Mouse (Mus musculus) heart, postnatal 36 days (tissue): ENCODE data around the gene 4930579F01Rik. TPM values are rescaled to one million over a fixed set of nuclear protein-coding genes. Genes with fewer than 3 reads are reported as not detected.
A peak's percentile ranks its signal among the peaks of the same experiment; 100 is the strongest.

Experiments used
- DNase-seq, 2 experiments: peaks; one replicate each; pipeline ENCODE4 v3.0.0; 2021 to 2022
- intact Hi-C: fragments of 180-260 bp; cut with DNase I; formaldehyde crosslinking; loops from one replicate; pipeline ENCODE4 v1.15.1; 2025
- total RNA-seq, 2 experiments: library from RNA; stranded (reverse); gene quantifications; 2 replicates each; pipeline ENCODE4 v1.2.3; 2021

Gene 4930579F01Rik
- total RNA-seq, 2 experiments from 2014 or later = not detected

DNA sequence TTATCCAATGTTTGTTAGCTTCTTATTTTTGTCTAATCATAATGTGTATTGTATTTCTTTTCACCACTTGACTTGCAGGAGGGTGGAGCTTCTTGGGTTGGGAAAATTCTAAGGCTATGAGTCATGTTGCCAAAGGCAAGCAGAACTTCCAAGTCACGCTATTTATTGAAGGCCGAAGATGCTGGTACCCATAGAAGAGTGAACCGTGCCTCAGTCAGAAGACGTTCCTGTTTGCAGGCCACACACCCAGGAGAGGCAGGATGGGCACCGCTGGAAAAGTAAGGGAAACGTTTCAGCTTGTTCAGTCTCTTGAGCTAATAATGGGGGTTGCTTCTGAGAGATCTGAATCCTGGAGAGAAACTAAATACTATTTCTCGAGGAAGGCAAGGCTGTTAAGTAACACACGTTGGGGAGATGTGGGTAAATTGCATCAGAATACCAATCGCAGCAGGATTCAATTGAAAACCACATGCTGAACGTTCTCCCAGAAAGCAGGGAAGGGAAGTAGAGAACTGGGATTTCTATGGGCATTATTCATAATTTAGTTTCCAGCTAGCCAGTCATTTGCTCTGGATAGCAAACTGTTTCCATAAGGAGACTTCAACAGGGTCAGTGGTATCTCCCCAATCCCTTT, 24.1 kb upstream of the 4930579F01Rik start, which contains the start of gene Adh7:
Gene Adh7, plus strand, starts transcription at position 130 of the 634 bp plus-strand sequence.
- DNase-seq = no peak
- intact Hi-C loops = no loop called here

DNA sequence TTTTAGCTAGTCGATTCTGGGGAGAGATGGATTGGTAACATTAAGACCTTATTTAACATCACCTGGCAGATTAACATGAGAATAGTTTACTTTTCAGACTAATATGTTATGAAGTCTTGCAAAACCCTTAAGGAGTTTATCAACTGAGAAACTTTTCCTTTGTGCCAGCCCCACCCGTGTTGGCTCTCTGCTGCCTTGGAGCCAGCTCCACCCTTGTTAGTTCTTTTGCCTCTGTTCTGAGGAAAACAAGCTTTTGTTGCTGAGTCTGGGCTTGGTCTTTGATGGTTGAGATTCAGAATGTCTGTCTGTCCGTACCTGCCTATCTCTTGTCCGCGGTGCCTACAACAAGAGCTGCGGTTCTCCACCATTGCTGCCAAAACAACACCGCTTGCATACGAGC, 22.5 kb upstream of the 4930579F01Rik start:
- DNase-seq = no peak
- intact Hi-C loops = no loop called here

GRCm38 (mm10) chr3:138215395-138215989, 21.9 kb upstream of the 4930579F01Rik start:
- no peak for DNase-seq
- intact Hi-C loops = no loop called here

GRCm38 (mm10) chr3:138212431-138212951, 18.9 kb upstream of the 4930579F01Rik start:
- no peak for DNase-seq
- intact Hi-C loops = no loop called here

DNA sequence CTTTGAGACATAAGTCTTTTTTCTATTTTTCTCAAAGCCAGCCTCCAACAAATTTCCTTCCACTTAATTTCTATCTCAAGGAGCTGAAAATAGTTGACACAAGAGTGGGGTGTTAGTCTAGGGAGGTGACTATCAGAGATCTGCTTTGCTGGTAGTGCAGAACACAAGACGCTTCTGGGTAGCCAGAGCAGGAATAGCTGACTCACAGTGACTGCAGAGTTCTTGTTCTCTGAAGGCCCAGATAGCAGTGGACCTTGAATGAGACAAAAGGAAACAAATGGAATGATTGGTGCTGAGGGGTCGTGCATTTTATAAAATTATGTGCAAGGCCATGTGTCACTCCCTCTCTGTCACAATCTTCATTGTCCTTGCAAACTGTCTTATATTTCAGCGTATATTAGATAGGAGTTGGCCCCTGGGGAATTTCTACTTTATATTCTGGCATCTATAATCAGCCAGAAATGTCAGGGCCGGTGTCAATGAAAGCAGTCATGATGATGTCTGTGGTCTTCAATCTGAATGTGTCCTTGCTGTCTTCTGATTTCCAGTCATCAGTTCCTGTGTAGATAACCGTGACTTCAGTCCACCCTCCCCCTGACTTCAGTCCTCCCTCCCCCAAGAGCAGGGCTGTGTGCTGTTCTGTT, 16.9 kb upstream of the 4930579F01Rik start:
- intact Hi-C loops = no loop called here

DNA sequence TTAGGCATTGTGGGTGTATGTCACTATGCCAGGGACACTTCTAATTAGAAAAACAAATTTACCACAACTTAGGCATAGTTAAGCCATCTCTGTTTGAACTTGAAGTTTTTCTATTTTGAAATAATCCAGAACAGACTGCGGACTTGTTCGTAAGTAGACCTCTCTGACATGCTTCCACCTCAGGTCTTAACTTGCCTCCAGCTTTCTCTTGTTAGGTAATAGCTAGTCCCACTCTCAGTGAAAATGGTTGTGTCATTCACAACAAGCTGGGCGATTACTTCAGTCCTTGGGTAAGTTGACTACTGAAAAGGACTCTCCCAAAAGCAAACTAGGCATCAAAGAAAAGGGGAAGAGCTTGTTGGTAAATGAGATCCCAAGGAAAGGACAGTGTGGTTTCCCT, 15.2 kb upstream of the 4930579F01Rik start:
- no peak for DNase-seq
- intact Hi-C loops = no loop called here

More for the DNA sequence above, 16.9 kb upstream of the 4930579F01Rik start:
- DNase-seq = no peak

DNA sequence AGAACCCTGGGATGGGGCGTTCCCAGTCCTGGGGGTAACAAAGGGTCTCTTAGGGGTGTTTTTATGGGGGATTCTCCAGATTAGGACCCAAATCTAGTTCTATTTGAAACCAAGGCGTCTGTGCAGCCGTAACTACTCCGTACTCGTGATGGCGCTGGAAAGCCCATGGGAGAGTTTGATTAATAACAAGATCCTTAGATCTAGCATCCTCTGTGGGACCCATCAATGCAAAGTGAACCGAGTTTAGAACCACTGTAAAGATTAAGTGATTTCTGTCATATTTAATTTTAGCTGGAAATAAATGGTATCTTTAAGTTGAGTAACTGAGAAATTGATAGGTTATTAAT, 5.1 kb upstream of the 4930579F01Rik start:
- DNase-seq = no peak
- intact Hi-C loops = loop anchor here (1.0 to 2.0 kb wide), 4 partner anchors 24 to 232 kb away; no protein-coding TSS in a partner anchor

DNA sequence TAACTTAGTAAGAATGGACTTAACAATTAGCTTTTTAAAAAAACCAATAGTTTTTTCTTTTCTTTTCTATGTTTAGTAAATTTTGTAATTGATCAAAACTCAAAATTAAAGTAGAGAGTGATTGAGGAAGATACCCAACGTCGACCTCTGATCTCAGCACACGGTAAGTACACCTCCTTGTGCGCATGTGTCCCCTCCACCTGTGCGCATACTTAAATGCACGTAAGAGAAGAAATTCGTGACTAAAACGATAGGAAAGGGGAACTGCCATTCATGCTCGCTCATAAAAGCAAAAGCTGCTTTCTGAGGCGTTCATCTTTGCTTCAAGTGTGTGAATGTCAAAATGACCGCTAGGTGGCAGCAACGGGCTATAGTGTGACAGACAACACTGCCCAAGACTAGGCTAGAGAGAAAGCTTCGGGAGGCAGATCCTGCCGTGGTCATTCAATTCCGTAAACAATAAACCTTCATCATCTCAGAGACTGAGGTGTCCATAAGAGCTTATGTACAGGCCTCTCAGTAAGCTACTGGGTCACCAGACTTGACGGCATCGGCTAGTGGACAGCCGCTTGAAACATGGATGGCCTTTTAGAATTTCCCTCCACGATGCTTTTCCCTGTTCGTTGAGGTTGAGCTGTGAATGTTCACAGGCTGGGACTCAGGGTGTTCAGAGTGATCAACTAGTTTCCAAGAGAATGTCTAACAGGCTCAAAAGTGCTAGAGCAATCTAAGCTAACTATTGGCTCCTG, 4.5 kb upstream of the 4930579F01Rik start:
- DNase-seq = peak; percentile 83 to 88
- intact Hi-C loops = loop anchor here (1.0 to 2.0 kb wide), 4 partner anchors 25 to 233 kb away; no protein-coding TSS in a partner anchor

- no peak for DNase-seq
- intact Hi-C loops = no loop called here
These were observed 3.9 kb upstream of the 4930579F01Rik start for GRCm38 (mm10) chr3:138197556-138197955.

GRCm38 (mm10) chr3:138197093-138197492, 3.5 kb upstream of the 4930579F01Rik start:
- DNase-seq = no peak
- intact Hi-C loops = no loop called here

DNA sequence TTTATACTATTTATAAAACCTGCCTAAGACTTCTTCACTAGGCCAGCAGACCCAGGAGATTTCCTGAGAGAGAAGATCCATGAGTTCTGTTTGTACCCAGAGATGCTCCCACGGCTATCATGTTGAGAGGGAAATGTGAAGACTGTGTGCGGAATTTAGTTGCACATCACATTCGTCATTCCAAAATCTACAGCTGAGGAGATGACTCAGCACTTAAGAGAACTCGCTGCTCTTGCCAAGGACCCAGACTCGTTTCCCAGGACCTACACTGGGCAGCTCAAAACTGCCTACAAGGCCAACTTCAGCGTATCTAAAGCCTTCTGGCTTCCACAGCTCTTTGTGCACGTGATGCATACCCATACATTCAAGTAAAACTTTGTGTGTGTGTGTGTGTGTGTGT, 1.4 kb downstream of the 4930579F01Rik start:
- no peak for DNase-seq
- intact Hi-C loops = no loop called here

GRCm38 (mm10) chr3:138185995-138186930, 7.4 kb downstream of the 4930579F01Rik start:
- intact Hi-C loops = no loop called here
- no peak for DNase-seq

DNA sequence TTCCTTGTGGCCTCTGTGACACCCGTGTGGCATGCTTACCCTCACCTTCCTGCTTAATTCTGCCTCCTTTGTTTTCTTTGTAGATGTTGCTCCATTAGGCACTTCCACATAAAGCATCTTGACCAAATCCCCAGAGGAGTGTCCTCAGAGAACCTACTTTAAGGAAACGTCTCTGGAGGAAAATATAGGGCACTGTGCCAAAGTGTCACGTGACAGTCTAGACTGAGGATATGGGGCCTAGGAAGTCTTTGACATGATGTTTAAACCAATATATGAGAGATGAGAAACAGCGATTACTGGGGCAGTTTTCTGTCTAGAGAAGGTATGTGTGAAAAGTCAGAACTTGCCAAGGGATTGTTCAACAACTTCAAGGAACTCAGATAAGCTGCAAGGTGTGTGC, 8.3 kb downstream of the 4930579F01Rik start:
- peak in 1 of 2 experiments; percentile 7 for DNase-seq
- intact Hi-C loops = no loop called here

DNA sequence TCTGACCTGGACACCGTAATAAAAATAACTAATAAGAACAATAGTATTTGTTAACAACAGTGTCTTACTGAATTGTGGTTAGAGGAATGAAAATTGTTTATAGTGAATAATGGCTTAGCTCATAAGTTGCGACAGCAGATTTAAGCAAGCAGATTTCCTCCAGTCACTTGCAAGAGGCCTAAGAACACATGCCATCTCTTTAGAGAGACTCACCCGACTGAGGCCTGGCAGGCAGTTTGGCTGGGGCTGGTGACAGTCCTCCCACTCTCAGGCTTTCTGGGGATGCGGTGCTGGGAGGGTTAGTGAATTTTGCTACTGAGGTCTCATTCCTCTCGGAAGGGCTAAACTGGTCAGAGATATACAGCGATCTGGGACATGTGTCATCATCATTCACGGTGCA, 10.3 kb downstream of the 4930579F01Rik start:
- DNase-seq = no peak

DNA sequence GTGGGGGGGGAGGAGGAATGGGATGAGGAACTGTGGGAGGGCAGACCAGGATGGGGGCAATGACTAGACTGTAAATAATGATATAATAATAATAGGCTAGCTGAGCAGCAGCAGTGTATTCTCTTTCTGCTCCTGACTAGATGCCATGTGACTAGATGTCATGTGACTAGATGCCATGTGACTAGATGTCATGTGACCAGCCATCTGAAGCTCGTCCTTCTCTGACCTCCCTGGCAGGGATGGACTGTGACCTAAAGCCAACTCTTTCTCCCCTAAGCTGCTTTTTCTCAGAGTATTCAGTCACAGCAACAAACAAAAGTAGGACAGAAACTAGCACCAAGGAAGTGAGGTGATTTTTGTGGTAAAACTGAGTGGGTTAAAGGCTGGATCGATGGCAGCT, 11.6 kb downstream of the 4930579F01Rik start:
- DNase-seq = no peak
- intact Hi-C loops = no loop called here

More for the DNA sequence above, 10.3 kb downstream of the 4930579F01Rik start:
- intact Hi-C loops = no loop called here

DNA sequence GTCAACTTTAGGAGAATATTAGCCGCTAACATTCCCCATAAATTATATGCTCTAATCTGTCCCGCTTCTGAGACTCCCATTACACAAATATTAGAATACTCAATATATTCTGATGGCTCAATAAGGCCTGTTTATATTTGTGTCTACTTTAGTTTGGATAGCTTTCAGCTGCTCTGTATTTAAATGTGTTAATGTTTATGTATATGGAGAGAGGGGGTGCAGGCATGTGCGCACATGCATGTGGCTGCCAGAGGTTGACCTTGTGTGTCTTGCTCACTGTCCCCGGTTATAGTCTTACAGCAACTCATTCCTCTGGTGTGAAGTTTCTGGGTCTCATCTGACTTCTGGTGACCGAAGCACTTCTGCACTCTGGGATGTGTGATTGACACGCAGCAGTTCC, 18.1 kb downstream of the 4930579F01Rik start:
- intact Hi-C loops = no loop called here
- DNase-seq = no peak

DNA sequence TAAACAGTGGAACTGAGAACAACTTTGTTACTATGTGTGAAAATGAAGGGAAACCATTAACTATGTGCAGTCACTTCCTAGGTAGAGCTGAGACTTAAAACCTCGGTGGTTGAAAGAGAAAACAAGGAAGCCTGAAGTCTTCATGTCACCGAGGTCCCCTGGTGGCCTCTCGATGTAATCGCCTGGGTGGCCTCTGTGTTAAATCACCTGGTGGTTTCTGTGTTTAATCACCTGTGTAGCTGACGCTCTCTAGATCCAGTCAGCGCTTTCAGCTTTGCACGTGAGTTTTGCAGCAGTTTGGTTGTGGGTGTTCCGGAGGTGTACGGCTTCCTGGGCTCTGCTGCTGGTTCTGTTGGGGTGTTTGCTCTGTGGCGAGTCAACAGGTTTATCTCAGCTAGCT, 20.3 kb downstream of the 4930579F01Rik start:
- intact Hi-C loops = no loop called here

GRCm38 (mm10) chr3:138162553-138163183, 31.0 kb downstream of the 4930579F01Rik start:
- no peak for DNase-seq
- intact Hi-C loops = no loop called here

More for the DNA sequence above, 20.3 kb downstream of the 4930579F01Rik start:
- DNase-seq = no peak

DNA sequence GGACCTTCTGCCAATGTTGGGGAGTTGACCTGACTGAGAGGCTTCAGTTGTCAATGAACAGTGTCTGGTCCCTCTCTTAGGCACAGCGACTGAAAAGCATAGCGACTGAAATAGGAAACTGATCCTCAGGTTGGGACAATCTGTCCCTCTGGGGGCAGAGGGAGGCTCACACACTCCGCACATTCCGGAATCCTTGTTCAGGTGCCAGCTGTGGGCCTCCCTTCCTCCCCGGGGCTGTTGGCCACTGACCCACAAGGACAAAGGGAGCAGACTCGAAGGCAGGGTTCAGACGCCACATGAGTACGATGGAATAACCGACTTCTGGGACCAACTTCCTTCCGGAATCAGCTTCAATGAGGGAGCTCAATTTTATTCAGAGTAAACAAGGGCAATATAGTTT, 32.0 kb downstream of the 4930579F01Rik start:
- DNase-seq = no peak
- intact Hi-C loops = no loop called here
